Mouse (Mus musculus) kidney, adult 18-20 months (tissue): ENCODE data around the gene Rassf1.
A peak's percentile ranks its signal among the peaks of the same experiment; 100 is the strongest.

ENCODE experiments used
- DNase-seq: peaks from one replicate; pipeline ENCODE4 v3.0.0; 2021

Gene Rassf1

DNA sequence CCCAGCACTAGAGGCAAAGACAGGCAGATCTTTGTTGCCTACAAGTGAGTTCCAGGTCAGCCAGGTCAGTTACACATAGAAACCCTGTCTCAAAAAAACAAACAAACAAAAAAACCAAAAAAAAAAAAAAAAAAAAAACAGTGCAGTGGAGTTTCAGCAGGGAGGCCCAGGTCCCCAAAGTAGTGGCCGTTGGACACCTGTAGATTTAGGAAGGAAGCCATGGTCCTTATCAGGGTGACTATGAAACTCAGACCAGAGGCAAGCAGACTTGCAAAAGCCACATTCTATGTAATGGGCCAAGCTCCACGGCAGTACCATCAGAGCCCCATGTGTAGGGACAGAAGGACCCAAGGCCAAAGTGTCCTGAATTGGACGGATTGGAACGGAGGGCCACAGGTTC, 30.2 kb downstream of the Rassf1 start:
- DNase-seq = no peak

DNA sequence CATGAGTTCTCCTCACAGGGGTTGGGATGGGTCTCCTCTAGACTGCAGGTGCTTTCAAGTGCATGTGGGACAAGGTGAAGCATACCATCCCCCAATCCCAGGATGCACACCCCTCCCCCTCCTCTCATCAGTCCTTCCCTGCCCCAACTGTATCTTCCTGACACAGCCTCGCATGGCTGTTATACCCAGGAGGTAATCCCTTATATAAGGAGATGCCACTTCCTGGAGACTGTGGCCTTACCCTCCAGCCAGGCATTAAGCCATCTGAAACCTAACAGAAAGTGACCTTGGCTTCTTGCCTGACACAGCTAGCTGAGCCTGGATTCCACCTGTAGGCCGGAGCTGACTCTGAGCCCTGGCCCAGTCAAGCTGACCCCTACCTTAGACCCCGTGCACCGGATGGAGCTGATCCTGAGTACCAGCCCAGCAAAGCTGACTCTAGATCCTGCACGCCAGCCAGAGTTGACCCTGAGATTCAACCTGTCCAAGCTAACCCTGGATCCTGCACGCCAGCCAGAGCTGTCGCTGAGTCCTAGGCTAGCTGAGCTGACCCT, 31.2 kb downstream of the Rassf1 start:
- peak; percentile 39 for DNase-seq

DNA sequence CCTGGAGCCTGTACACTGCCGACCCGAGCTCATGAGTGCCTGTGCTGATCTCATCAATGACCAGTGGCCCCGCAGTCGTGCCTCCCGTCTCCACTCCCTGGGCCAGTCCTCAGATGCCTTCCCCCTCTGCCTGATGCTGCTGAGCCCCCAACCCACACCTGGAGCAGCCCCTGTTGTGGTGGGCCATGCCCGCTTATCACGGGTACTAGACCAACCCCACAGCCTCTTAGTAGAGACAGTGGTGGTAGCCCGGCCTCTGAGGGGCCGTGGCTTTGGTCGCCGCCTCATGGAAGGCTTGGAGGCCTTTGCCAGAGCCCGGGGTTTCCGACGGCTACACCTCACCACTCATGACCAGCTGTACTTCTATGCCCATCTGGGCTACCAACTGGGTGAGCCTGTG, 31.8 kb downstream of the Rassf1 start:
- DNase-seq = no peak

DNA sequence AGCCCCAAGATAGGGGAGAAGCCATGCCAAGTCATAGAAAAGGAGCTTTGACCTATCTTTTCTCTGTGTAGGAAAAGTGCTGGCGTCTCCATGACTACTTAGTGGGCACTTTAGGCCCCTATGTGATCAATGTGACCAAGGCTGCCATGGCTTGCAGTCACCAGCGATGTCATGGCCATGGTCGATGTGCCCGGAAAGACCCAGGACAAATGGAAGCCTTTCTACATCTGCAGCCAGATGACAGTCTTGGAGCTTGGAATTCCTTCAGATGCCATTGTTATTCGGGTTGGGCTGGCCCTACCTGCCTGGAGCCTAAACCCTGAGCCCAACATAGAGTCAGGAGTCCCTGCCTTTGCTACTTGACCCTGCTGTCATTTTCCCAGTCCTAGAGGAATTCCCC, 35.1 kb downstream of the Rassf1 start:
- DNase-seq = no peak

DNA sequence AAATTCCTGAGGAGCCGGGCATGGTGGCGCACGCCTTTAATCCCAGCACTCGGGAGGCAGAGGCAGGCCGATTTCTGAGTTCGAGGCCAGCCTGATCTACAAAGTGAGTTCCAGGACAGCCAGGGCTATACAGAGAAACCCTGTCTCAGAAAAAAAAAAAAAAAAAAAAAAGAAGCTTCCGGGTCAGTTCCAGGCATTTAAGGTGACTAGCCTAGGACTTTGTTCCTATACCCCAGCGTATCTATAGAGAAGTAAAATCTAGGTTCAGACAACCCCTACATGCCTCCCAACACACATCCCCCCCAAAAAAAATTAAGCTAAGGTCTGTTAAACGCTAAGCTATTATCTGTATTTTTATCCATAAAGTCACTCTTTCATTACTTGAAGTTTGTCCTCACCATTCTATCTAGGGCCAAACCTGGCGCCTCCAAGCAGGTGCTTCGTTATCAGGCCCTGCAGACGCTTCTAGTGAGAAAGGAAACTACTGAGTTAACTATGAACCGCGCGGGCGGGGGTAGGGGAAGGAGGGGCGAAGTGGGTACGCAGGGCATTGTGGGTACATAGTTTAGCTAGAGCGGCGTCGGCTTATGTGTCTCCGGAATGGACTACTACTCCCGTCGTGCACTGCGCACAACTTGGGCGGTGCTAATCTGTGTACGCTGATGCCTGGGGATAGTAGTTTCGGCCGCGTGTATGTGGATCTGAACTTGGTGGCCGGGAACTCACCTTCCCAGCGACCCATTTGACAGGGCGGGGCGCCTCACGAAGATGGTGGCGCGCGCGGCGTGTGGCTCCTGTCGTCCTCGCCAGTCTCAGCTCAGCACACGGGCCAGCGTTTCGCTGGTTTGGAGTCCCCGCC, 35.8 kb downstream of the Rassf1 start, which contains the start of gene Ifrd2:
Gene Ifrd2, plus strand, starts transcription at position 669 of the 859 bp plus-strand sequence.
- DNase-seq = peak; percentile 97

DNA sequence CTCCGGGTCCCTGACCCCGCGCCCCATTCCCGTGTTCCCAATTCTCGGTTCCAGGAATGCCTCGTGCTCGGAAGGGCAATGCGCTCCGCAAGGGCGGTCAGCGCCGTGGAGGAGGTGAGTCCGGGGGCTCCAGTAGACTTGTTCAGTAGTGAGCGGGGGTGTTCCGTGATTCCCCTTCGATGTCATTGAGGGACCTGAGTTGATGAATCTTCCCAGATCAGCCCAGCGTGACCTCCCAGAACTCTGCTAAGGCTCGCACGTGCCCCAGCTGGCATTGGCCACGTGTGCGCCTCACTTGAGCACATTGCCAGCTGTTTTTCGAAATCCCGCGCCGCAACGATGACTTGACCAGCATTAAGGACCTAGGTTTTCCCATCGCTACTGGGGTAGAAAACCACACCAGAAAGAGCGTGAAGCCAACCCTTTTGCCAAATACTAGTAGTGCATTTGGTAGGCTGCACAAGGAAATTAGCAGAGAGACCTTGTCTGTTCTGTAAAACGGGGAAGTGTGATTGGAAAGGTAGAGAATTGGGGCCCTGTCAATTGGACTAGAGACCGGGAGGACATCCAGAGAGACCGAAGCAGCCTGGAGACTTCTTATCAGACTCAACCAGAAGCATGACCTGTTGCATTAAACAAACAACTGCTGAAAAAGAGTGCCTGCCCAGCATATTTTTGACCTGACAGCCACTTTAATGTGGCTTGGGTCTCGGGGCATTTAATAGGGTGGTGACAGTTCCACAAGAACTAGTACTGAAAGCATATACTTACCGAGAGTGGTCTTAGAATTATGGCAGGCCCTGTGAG, 36.7 kb downstream of the Rassf1 start:
- DNase-seq = no peak

DNA sequence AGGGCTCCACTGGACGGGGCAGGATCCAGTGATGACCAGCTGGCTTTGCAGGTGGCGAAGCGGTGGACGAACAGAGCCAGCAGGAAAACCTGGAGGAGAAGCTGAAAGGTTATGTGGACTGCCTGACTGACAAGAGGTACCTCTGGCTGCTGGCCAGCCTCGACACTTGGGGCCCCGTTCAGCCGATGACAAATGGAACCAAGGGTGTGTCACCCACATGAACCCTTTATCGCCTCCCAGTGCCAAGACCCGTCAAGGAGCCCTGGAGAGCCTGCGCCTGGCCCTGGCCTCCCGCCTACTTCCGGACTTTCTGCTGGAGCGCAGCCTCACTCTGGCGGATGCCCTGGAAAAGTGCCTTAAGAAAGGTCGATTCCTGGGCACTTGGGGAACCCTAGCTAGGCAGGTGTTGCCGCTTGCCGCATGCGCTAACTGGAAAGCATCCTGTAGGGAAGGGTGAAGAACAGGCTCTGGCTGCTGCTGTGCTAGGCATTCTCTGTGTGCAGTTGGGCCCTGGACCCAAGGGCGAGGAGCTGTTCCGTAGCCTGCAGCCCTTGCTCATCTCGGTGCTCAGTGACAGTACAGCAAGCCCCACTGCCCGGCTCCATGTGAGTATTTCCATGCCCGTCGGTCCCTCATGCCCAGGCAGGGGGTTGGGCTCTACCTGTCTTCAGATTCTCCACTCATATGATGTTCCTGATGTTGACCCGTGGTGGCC, 38.9 kb downstream of the Rassf1 start:
- DNase-seq = peak; percentile 73

DNA sequence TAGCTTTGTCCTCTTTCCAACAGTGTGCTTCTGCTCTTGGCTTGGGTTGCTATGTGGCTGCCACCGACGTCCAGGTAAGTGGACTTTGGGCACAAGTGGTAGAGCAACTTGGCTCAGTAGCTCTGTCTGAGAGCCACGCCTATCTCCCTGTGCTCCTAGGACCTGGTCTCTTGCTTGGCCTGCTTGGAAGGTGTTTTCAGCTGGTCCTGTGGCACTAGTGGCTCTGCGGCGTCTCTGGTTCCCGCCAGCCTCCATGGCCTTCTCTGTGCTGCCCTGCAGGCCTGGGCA, 39.4 kb downstream of the Rassf1 start:
- DNase-seq = no peak

DNA sequence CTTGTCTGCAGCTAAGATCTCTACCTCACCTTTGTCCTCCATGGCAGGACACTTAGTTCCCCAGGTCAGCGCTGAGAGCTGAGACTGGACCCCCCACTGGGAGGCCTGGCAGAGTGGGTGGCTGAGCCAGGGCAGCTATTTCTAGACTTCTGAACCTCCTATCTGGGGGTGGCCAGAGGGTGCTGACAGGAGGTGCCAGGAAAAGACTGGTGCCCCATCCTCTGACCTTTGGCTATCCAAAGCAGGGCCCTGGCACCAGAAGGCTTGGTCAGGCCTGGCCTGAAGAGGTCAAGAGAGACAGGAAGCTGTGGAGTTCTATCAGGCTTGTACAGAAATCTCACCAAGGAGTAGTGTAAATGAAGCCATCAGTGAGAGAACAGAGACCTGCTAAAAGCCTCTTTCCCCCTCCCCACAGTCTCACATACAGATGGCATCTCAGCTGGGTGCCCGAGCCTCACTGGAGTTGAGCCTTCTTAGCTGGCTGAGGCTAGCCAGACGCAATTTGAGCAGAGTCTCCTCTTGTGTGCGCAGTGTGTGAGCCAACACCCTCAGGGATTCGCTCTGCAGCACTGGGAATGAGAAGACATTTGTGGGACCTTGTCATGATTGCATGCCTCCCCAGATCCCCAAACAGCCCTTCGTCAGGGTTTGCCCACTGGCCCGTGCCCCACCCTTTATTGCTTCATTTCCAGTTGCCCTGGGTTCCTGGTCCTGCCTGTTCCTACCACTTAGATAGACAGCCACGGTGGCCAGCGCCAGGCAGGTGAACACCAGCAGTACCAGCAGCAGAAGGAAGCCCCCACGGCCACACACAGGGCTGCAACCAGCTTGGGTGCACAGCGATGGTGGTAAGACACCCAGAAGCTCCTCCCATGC, 42.0 kb downstream of the Rassf1 start:
- peak; percentile 73 for DNase-seq

DNA sequence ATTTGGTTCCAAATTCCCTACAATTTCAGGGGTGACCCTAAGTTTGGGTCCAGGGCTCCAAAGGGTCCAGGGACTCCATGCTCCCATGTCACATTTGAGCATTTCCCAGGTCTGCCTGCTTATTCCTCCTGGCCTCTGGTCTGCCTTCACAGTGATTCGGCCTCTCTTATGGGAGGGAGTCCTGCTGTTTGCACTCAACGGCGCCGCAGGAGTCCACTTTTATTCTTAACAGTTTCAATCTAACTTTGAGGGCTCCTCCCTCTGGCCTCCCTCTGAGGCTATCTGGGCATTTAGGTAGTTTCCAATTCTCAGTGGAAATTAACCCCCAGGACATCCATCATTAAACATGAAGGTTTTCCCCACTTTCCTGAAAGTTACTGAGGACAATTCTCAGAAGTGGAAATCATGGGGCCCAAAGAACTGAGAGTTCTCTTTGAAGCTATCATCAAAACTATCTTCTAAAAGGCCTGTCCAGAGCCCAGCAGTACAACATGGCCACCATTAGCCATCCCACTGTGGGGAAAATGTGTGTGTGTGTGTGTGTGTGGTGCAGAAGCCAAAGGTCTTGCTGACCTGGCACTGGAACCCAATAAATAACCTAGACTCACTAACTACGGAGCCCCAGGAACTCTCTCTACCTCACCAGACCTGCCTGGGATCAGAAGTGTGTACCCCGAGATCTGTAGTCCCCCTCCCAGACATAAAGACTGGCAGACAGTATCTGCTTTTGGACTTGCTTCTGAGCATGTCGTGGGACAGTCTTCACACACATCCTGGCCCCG, 43.1 kb downstream of the Rassf1 start:
- no peak for DNase-seq

DNA sequence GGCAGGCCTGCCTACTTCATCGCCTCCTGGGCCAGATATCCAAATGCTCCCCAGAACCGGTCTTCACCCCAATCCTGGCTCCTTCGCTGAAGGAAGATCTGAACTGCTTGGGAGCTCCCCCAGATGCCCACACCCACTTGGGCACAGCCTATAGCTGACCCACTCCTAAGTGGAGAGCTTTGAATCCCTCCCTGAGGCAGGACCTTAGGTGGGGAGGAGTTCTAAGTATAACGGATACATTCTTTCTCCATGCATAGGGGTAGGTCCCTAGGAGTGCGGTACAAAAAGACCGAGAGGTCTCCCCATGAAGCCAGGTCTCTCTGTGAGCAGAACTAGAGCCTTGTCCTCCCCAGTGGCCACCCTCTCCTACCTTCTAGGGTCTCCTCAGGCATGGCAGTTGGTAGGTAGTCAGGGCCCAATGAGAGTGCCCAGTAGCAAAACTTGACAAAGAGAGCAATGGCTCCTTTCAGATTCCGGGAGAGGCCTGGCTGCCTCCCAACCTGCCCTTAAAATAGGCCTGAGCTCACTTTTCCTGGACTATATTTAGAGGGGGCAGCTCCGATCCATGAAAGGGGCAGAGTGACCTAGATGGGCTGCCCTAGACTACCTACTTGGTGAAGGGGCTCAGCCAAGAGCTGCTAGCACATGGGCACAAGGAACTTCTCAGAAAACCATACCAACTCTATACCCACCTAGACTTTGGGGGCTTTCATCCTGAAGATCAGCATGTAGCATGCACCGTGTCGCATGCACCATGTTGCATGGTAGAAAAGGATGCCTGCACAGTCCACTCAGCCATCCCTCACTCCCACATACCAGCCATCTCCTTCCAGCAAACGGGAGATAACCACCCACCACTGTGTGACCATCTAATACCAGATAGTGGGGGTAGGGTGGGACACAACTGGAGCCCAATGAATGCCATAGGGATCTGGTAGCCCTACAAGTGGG, 45.5 kb downstream of the Rassf1 start:
- no peak for DNase-seq

DNA sequence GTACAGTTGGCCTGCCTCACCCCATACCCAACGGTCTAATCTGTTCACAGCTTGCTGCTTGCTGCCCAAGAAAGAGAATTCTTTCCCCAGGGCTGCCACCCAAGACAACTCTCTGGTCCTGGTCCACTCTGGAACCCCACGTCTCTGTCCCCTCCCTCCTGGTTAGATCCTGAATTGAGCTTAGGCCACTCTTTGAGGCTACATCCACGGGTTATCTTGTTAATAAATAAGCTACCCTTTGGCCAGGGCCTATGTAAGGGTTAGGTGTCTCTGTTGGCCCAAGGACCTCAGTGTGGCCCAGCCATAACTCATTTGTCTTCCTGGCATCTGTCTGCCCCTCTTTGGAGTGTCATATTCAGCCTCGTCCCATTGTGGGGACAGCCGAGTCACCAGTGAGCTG, 47.0 kb downstream of the Rassf1 start:
- no peak for DNase-seq

DNA sequence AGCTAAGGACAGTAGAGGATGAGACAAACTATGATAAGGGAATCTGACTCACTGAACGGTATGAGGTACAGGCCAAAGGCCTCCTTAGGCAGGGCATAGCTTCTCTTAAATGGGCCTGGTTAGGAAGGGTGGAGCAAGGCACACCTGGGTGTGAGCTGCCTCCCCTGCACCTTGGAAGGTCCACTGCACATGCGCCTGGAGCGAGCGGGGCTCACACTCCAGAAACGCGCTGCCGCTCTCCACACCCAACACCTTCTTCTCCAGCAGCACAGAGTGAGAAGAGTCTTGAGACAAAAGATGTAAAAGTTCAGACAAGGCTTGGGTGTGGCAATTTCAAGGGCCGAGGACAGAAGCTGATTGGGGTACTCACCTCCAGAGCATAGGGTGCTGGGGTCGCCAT, 48.1 kb downstream of the Rassf1 start:
- no peak for DNase-seq

DNA sequence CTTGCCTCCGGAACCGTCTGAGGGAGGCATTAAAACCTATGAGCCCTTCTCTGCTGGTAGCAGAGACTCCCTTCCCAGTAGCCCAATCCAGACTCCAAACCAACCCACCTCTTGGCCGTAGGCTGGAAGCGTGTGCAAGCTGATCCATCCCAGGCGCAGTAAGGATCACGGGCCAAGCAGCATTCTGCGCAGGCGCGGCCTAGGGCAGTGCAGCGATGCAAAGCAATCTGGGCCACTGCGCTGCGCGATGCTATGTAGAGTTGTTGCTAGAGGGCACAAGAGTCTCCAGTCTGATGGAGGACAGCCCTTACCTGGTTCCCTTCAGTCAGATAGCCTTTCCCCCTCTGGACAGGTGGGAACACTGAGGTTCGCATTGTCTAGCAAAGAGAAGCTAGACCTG, 48.5 kb downstream of the Rassf1 start:
- DNase-seq = no peak

DNA sequence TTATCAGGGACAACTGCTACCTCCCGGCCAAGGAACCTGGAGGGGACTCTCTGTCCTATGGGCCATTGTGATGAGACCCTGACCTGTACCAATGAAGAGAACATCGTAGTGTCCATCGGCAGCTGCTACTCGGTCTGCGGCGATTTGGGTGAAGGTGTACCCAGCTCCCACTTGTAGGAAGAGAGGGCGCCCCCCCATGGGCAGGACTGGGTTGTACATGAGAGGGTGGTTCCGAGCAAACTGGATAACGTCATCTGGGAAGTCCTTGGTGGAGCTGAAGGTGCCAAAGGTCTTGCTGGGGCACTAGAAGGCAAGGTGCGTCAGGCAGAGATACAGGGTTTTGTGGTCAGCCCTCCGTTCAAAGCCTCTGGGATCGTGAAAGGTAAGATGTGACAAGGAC, 49.4 kb downstream of the Rassf1 start:
- DNase-seq = no peak

DNA sequence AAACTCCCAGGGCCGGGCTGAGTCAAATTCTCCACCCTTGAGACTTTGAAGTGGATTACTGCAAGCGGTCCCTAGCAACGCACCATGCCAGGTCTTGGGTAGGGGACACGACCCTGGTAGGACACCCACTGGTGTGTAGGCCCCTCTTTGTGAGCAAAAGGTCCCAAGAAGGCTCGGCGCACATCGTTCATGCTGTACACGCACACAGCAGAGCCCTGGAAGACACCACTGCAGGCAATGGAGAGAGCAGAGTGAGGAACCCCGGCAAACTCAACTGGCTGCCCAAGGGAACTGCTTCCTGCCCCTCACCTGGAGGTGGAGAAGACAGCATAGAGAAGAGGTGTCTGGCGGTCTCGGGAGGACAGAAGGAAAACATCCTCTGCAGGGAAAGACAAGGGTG, 49.9 kb downstream of the Rassf1 start:
- no peak for DNase-seq

DNA sequence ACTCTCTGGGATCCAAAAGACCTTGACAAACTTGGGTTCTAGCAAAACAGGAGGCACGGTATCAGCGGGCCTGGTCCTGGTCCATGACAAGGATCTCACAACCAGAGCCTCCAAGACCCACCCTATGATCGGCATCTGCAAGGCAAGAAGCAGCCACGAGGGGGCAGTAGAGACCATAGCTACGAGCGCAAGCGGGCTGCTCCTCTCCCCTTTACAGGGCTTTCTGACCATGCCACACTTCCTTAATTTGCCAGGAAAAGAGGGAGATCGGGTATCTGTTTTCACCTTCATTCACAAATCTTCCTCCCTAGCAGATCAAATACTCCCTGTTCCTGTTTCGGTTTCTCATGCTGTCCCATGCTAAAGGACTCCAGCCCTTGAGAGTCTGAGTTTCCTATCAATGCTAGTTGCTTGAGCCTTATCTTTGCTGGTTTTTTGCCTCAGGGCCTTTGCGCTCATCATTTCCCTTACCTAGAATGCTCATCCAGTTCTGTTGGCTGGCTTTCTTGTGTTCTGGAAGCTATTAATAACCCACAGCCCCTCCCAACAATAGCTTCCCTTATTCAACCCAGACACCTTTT, 50.8 kb downstream of the Rassf1 start:
- DNase-seq = peak; percentile 95

DNA sequence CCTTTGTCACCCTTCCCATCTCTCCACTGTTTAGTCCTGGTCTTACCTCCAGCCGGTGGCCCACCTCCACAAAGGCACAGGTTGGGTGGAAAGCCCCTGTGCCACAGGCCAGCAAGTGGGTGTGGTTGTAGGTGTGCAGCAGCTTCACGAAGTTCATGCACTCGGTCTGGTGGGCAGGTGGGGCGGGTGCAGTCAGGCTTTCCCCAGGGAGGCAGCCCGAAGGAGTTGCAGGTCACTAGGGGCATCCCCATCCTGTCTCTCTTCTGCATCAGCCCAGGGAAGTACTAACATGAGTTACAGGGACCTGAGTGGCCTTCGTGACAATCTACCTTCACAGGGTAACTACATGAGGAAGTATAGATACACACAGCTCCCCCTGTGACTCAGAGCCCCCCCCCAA, 51.9 kb downstream of the Rassf1 start:
- no peak for DNase-seq

DNA sequence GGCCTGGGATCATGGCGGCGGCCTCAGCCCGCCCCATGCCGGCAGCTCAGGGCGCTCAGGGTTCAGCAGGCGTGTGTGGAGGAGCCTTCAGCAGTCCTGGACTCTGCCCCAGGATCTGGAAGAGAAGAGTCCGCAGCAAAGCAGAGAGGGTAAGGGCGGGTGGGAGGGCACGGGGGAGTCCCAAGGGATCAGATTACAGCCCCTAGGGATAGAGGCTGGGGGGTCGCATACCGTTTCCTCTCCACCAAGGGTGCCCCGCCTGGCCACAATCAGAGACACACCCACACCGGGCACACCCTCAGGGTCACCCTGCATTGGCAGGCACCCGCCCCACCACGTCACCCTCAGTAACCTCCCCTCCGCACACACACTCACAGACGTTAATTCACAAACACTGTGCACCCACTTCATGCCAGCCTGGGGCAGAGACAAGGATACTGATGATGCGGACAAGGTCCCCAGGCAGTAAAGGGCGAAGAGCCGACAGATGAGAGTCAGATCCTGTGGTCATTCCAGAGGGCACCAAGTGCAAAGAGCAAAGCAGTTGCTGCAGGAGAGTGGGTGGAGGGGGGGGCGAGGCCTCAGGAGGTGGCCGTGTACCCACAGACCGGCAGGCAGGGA, 53.8 kb downstream of the Rassf1 start:
- DNase-seq = peak; percentile 78
